Mouse (Mus musculus) c-Kit-positive CD71-negative TER-119-negative erythroid progenitor cells, embryonic 14.5 days (primary cell): Measurements from ENCODE around the gene Fam208b.
"Not testable (repeated sequence)": the region's sequence is repeated elsewhere in the genome, so short reads cannot be mapped to it uniquely, and the experiment has no call there.

Source experiments
- DNase-seq: peaks from one replicate; pipeline ENCODE4 v3.0.0-alpha.2; 2013; ENCODE audit warnings: low read depth

The Fam208b gene

GRCm38 (mm10) chr13:3563130-3563529, 47.8 kb downstream of the Fam208b start:
- DNase-seq: no peak

GRCm38 (mm10) chr13:3547856-3548255, 63.1 kb downstream of the Fam208b start:
- no peak for DNase-seq

GRCm38 (mm10) chr13:3547410-3547809, 63.5 kb downstream of the Fam208b start:
- DNase-seq: no peak

- no peak for DNase-seq
Measured at GRCm38 (mm10) chr13:3544925-3545324, 66.0 kb downstream of the Fam208b start.

GRCm38 (mm10) chr13:3544077-3544874, 66.6 kb downstream of the Fam208b start:
- no peak for DNase-seq

DNA sequence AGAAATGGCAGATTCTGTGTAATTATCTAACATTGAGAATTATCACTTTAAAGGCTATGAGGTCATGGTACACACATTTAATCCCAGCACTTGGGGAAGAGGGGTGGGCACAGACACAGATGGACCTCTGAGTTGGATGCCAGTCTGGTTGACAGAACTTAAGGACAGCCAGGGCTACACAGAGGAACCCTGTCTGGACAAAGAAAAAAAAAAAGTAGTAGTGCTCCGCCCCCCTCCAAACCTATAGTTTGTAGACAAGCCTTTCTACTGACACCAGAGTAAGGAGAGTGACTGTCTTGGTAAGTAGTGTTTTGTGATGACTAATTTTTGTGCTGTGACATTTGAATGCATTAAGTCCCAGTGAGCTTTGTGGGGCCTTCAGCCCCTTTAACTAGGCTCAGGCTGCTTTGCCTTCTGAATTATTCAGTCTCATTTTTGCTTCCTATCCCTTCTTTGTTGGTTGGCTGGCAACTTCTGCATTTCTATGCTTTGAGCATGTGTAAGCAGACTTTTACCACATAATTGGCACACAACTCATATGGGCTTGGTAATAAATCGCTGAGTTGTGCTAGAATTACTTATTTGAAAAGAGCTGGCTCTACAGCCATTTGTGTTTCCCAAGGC, 69.6 kb downstream of the Fam208b start:
- DNase-seq: no peak

DNA sequence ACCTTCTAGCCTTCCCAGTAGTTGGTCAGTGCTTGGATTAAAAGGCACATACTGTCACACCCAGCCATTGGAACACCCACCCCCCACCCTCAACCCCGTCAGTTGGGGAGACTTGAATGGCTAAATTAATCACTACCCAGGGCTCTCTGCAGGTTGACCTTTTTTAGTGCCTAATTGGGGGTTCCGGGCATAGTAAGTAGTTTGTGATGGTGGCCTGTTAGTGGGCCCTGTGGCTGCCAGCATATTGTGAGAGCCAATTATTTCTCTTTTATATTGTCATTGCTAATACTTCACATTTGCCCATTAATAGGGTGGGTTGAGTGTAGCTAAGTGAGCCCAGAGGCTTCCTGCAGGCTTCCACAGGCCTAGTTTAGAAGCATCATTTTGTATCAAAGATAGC, 70.7 kb downstream of the Fam208b start:
- no peak for DNase-seq

DNA sequence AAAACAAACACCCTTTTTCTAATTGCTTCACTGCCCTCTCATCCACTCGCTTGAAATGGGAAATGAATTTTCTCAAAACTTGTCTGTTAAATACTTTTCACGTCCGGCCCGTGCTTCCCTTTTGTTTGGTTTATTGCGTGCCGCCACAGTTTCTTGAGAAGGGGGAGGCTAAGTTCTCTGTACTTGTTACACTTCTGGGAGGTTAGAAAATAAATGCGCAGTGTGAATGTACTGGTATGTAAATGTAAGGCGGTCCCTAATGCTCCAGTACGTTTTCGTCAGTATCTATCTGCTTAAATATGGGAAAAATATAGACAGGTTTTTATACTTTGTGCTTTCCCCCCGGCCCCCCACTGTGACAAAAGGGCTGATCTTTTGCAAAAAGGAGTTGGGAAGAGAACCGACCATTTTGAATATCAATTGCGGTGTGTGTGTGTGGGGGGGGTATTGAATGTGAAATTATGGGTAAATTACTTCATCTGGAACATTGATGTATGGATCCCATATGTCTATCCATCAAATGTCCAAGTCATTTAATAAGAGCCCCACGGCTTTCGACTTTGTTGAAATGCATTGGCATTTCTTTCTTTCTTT, 71.8 kb downstream of the Fam208b start:
- DNase-seq: no peak

- DNase-seq: no peak
Measured at GRCm38 (mm10) chr13:3538223-3538968, 72.5 kb downstream of the Fam208b start.

DNA sequence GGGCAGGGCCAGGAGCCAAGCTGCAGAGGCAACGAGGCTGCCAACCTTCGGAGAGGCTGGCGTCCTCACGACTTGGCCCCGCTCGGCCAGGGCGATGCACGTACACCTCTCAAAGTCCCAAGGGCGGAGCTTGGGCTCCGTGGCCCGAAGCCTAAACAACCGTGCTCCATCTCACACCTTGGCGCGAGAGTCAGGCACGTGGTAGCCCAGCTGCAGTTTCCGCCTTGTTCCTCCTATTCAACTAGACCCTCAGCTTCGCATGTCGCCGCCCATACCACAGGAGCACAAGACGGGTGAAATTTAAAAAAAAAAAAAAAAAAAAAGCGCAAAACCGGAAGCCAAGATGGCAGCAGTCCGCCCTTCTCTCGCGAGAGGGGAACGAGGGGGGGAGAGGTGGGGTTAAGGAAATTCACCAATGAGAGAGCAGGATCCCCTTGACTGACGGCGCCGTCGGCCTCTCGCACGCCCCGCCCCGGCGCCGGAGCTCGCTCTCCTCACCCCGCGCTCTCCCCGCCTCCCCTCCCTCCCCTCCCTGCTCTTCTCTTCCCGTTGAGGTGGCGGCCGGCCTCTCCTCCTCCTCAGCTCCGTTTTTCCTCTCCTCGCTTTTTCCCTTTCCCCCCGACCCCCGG, 73.2 kb downstream of the Fam208b start, which contains the start of gene Gdi2:
Gene Gdi2, plus strand, starts transcription at position 470 of the 629 bp plus-strand sequence.
- DNase-seq: peak; percentile 93

- DNase-seq: no peak
Measured at GRCm38 (mm10) chr13:3534146-3534545, 76.8 kb downstream of the Fam208b start.

DNA sequence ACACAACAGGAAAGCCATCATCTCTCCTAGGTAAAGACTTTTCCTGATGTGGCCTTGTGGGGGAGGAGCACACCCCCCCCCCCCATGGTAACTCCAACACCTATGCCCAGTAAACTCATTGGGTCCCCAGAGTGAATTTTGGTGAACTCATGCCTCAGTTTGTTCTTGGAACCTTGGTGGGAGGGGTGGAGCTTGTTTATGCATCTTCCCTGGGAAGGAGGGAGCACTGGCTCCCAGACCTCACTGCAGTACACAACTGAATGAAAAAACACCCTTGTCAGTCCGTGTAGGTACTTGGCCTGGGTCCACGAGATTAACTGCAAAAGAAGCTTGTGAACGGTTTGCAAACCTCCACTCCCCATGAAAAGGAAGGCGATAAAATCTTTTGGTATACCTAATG, 78.5 kb downstream of the Fam208b start:
- DNase-seq: no peak

DNA sequence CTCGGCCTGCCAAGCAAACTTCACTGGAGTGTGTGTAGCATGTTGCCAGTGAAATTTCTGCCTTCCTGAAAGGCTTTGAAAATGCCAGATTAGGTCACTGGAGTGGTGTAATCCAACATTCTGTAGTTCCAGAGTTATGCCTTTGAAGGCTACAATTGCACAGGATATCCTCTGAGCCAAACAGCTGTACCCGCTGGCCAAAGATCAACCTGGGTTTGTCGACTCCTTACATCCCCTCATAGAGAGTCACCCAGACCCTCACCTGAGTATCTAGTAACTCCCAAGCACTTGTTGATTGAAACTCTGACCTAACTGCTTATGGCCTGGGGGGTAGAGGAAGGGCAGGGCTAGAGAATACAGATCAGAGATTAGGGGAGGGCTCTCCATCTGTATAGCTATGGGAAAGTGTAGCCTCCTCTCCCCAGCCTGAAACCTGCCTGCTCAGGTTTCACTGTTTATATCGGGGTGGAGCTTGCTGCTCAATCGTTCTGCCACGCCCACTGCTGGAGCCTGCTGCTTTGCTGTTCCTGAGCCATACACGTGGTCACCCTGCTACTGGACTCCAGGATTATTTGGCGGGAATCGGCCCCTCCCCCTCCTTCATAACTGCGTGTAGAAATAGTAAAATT, 79.1 kb downstream of the Fam208b start:
- DNase-seq: no peak

- DNase-seq: not testable (repeated sequence)
Measured at GRCm38 (mm10) chr13:3531176-3531575, 79.7 kb downstream of the Fam208b start.

DNA sequence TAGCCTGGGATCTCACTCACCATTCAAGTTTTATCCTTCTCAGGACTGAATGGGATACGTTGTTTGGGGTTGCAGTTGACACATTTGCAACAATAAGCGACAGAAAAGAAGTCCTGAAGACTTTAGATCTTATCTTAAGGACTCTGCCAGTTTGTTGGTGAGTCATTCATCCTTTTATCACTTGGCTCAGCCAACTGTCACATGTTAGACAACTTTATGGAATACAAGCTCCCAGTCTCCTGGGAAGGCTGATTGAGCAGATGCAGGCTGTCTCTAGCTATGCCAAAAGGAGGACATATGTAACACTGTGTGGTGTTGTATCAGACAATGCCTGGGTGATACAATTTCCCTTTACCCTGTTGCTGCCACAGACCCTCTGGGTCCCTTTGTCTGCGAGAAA, 80.5 kb downstream of the Fam208b start:
- no peak for DNase-seq

GRCm38 (mm10) chr13:3526328-3526727, 84.6 kb downstream of the Fam208b start:
- no peak for DNase-seq

DNA sequence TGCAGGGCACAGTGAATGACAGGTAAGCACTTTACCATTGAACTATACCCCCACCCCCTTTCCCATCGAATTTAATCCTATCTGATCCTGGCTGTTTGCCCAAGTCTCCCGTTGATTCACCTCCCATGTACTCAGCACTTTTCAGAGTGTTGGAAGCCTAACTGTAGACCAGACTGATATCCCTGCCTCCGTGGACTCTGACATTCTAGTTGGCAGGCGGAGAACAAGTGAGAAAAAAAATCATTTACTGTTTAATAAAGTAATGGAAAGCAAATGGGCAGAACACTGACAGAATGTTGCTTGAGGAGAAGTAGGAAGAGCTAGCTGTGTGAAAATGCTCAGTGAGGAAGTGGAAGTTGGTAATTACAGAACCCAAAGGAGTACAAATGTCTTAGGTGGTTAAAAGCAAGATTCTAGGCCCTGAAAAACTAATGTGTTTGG, 85.3 kb downstream of the Fam208b start:
- no peak for DNase-seq

- no peak for DNase-seq
Measured at GRCm38 (mm10) chr13:3523946-3524345, 87.0 kb downstream of the Fam208b start.

- DNase-seq: no peak
Measured at GRCm38 (mm10) chr13:3523459-3523858, 87.4 kb downstream of the Fam208b start.

DNA sequence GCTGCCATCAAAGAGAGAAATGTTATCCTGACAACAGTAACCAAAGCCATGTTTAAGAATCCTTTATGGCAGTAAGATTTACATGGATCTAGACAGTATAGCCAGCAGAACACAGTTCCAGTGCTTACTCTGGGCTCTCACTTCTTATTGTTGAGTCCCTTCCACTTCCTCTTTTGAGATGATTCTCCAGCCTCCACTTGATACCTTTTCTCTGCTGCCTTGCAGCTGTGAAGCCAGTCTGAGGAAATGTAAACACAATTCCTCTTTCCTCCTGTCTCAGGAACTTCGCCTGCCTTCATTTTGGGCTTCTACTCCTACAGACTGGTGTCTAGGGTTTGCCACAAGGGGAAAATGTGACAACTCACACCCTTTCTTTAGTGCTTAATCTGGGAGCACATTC, 90.9 kb downstream of the Fam208b start:
- DNase-seq: not testable (repeated sequence)

GRCm38 (mm10) chr13:3519357-3519756, 91.6 kb downstream of the Fam208b start:
- DNase-seq: not testable (repeated sequence)
